Mouse (Mus musculus): ENCODE measurements around the gene Col26a1. TPM values are rescaled to one million over a fixed set of nuclear protein-coding genes. Genes with fewer than 3 reads are reported as not detected.

Gene Col26a1
- polyA plus RNA-seq, 1 experiment = 0.11 TPM

DNA sequence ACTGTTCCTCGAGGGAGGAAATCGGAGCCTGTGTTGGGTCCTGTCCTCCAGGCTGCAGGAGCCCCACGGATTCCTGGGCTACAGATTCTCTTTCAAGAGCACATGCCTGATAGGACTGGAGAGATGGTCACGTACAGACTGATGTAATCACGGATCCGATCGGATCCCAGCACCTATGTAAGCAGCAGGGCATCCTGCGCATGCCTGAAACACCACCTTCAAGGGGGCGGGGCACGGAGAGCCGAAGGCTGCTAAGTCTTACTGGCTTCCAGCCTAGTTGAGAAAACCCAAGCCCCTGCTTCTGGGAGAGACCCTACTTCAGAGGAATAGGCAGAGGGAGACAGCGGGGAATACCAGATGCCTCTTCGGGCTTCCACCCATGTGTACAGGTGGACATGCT lies 100.4 kb downstream of the Col26a1 start:
- Histone ChIP-seq H3K36me3 (ENCODE audit: control insufficient read depth, insufficient read depth) (no peaks in the 10 kb centered on the region), H3ac (ENCODE audit: control insufficient read depth, insufficient read length, low read depth) (no peak overlapping the region), H3K79me3 (ENCODE audit: low read depth) (no peaks in the 10 kb centered on the region), H3K79me2 (ENCODE audit: control insufficient read depth, insufficient read depth) (no peaks in the 10 kb centered on the region), H3K27me3 (ENCODE audit: control insufficient read depth, insufficient read depth, insufficient read length) (no peaks in the 10 kb centered on the region), H3K4me3 (ENCODE audit: insufficient read depth, poor library complexity, severe bottlenecking) (no peak overlapping the region)
- TF ChIP-seq MYOD1 (IDR thresholded peaks at IDR 0.05; ENCODE audit: control insufficient read depth, insufficient read length, low read depth) (no peak), USF1 (IDR thresholded peaks at IDR 0.05; ENCODE audit: low read depth) (no peak), CTCF (IDR thresholded peaks at IDR 0.05; ENCODE audit: control insufficient read depth, insufficient read depth, insufficient read length) (no peak), MAX (IDR thresholded peaks at IDR 0.05) (no peak), CEBPB (IDR thresholded peaks at IDR 0.05; ENCODE audit: low read depth) (no peak)

- no peaks in the 10 kb centered on the region for H3K79me3 ChIP-seq (ENCODE audit: low read depth)
- no peaks in the 10 kb centered on the region for H3K79me2 ChIP-seq (ENCODE audit: control insufficient read depth, insufficient read depth)
- no peak for TF ChIP-seq MYOD1 (IDR thresholded peaks at IDR 0.05; ENCODE audit: control insufficient read depth, insufficient read length, low read depth)
- TF ChIP-seq MAX (IDR thresholded peaks at IDR 0.05) = no peak
- no peak for TF ChIP-seq CEBPB (IDR thresholded peaks at IDR 0.05; ENCODE audit: low read depth)
- no peak for TF ChIP-seq FOSL1 (IDR thresholded peaks at IDR 0.05; ENCODE audit: insufficient read depth, low read length, poor library complexity, severe bottlenecking)
- TF ChIP-seq MYOG (IDR thresholded peaks at IDR 0.05; ENCODE audit: control insufficient read depth, extremely low read depth, insufficient read length) = no peak
- TF ChIP-seq CTCF (IDR thresholded peaks at IDR 0.05; ENCODE audit: control insufficient read depth, insufficient read depth, insufficient read length) = no peak
- no peak for TF ChIP-seq USF1 (IDR thresholded peaks at IDR 0.05; ENCODE audit: low read depth)
- H3K4me3 ChIP-seq (ENCODE audit: insufficient read depth, poor library complexity, severe bottlenecking) = no peak overlapping the region
- no peaks in the 10 kb centered on the region for H3K27me3 ChIP-seq (ENCODE audit: control insufficient read depth, insufficient read depth, insufficient read length)
- no peak overlapping the region for H3ac ChIP-seq (ENCODE audit: control insufficient read depth, insufficient read length, low read depth)
- H3K36me3 ChIP-seq (ENCODE audit: control insufficient read depth, insufficient read depth) = no peaks in the 10 kb centered on the region
Measured at GRCm38 (mm10) chr5:136780465-136780864, 102.5 kb downstream of the Col26a1 start.

GRCm38 (mm10) chr5:136779946-136780345 lies 103.1 kb downstream of the Col26a1 start:
- H3ac ChIP-seq (ENCODE audit: control insufficient read depth, insufficient read length, low read depth) = no peak overlapping the region
- H3K4me3 ChIP-seq (ENCODE audit: insufficient read depth, poor library complexity, severe bottlenecking) = no peak overlapping the region
- H3K27me3 ChIP-seq (ENCODE audit: control insufficient read depth, insufficient read depth, insufficient read length) = no peaks in the 10 kb centered on the region
- H3K79me3 ChIP-seq (ENCODE audit: low read depth) = no peaks in the 10 kb centered on the region
- no peaks in the 10 kb centered on the region for H3K79me2 ChIP-seq (ENCODE audit: control insufficient read depth, insufficient read depth)
- H3K36me3 ChIP-seq (ENCODE audit: control insufficient read depth, insufficient read depth) = no peaks in the 10 kb centered on the region
- TF ChIP-seq MYOG (IDR thresholded peaks at IDR 0.05; ENCODE audit: control insufficient read depth, extremely low read depth, insufficient read length) (no peak), CEBPB (IDR thresholded peaks at IDR 0.05; ENCODE audit: low read depth) (no peak), USF1 (IDR thresholded peaks at IDR 0.05; ENCODE audit: low read depth) (no peak), MYOD1 (IDR thresholded peaks at IDR 0.05; ENCODE audit: control insufficient read depth, insufficient read length, low read depth) (no peak), CTCF (IDR thresholded peaks at IDR 0.05; ENCODE audit: control insufficient read depth, insufficient read depth, insufficient read length) (no peak), MAX (IDR thresholded peaks at IDR 0.05) (no peak), FOSL1 (IDR thresholded peaks at IDR 0.05; ENCODE audit: insufficient read depth, low read length, poor library complexity, severe bottlenecking) (no peak)

DNA sequence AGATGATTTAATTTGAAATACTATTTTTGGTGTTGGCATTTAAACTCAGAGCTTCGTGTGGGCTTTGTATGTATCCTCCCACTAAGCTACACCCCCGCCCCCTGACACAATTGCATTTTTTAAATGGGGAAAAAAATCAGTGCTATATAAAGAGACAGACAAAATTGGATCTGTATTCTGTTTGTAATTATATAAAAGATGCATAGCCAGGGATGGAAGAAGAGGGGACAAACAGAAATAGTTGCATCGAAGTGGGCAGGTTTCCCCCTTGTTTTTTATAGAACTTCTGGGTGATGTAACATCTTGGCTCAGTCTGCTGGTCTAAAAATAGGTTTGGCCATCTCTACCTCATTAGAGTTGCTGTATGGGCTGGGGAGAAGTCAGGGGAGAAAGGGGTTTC lies 107.5 kb downstream of the Col26a1 start:
- H3K79me3 ChIP-seq (ENCODE audit: low read depth) = no peaks in the 10 kb centered on the region
- no peak overlapping the region for H3ac ChIP-seq (ENCODE audit: control insufficient read depth, insufficient read length, low read depth)
- no peak overlapping the region for H3K4me3 ChIP-seq (ENCODE audit: insufficient read depth, poor library complexity, severe bottlenecking)
- H3K27me3 ChIP-seq (ENCODE audit: control insufficient read depth, insufficient read depth, insufficient read length) = no peaks in the 10 kb centered on the region
- no peaks in the 10 kb centered on the region for H3K79me2 ChIP-seq (ENCODE audit: control insufficient read depth, insufficient read depth)
- TF ChIP-seq CEBPB (IDR thresholded peaks at IDR 0.05; ENCODE audit: low read depth) (no peak), CTCF (IDR thresholded peaks at IDR 0.05; ENCODE audit: control insufficient read depth, insufficient read depth, insufficient read length) (no peak), USF1 (IDR thresholded peaks at IDR 0.05; ENCODE audit: low read depth) (no peak), FOSL1 (IDR thresholded peaks at IDR 0.05; ENCODE audit: insufficient read depth, low read length, poor library complexity, severe bottlenecking) (no peak), MYOG (IDR thresholded peaks at IDR 0.05; ENCODE audit: control insufficient read depth, extremely low read depth, insufficient read length) (no peak), MYOD1 (IDR thresholded peaks at IDR 0.05; ENCODE audit: control insufficient read depth, insufficient read length, low read depth) (no peak), MAX (IDR thresholded peaks at IDR 0.05) (no peak)
- H3K36me3 ChIP-seq (ENCODE audit: control insufficient read depth, insufficient read depth) = no peaks in the 10 kb centered on the region

DNA sequence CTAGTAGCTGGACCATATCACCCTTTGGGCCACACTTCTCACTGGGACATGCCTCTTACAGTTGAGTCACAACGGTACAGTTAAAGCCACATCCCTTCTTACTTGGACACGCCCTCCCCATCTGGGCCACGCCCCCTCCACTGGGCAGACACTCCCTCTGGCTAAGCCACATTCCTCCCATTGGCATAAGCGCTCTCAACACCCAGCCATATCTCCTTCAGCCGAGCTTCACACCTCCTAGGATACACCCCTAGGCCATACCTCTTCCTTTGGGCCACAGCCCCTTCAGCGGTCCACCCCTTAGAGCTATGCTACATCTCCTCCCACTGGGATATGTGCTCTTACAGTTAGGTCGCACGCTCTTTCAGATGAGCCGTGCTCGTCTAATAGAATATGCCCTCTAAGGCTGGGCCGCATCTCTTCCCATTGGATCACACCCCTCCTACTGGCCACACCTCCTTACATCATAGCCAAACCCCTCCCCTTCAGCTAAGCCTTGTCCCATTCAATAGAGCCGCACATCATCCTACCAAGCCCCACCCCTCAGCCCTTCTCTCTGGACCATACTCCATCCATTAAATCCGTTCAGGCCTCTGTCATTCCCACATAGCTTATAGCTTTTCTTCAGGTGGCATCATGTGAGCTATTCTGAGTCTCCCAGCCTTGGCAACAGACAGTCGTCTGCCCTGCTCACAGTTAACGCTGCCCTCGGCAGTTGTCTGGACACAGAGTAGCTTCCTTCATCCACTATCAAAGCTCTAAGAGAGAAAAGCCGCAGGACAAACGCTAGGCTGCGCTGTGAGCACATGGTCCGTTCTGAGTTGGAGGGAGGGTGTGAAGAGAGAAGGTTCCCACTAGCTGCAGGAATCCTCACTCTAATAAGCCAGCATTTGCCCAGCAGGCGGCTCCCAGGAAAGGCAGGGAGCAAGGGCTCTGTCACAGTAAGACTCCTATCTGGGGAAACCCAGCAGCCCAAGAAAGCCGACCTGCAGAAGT lies 109.7 kb downstream of the Col26a1 start:
- H3K36me3 ChIP-seq (ENCODE audit: control insufficient read depth, insufficient read depth) = no peaks in the 10 kb centered on the region
- no peak overlapping the region for H3K4me3 ChIP-seq (ENCODE audit: insufficient read depth, poor library complexity, severe bottlenecking)
- H3K27me3 ChIP-seq (ENCODE audit: control insufficient read depth, insufficient read depth, insufficient read length) = no peaks in the 10 kb centered on the region
- no peaks in the 10 kb centered on the region for H3K79me2 ChIP-seq (ENCODE audit: control insufficient read depth, insufficient read depth)
- no peaks in the 10 kb centered on the region for H3K79me3 ChIP-seq (ENCODE audit: low read depth)
- no peak for TF ChIP-seq MAX (IDR thresholded peaks at IDR 0.05)
- no peak for TF ChIP-seq FOSL1 (IDR thresholded peaks at IDR 0.05; ENCODE audit: insufficient read depth, low read length, poor library complexity, severe bottlenecking)
- TF ChIP-seq USF1 (IDR thresholded peaks at IDR 0.05; ENCODE audit: low read depth) = no peak
- no peak for TF ChIP-seq CEBPB (IDR thresholded peaks at IDR 0.05; ENCODE audit: low read depth)
- no peak for TF ChIP-seq CTCF (IDR thresholded peaks at IDR 0.05; ENCODE audit: control insufficient read depth, insufficient read depth, insufficient read length)
- no peak for TF ChIP-seq MYOG (IDR thresholded peaks at IDR 0.05; ENCODE audit: control insufficient read depth, extremely low read depth, insufficient read length)
- TF ChIP-seq MYOD1 (IDR thresholded peaks at IDR 0.05; ENCODE audit: control insufficient read depth, insufficient read length, low read depth) = no peak
- H3ac ChIP-seq (ENCODE audit: control insufficient read depth, insufficient read length, low read depth) = no peak overlapping the region
